Mouse (Mus musculus) lung, adult 2 months (tissue): Measurements from ENCODE around the gene Ophn1.

ENCODE experiments used
- CTCF ChIP-seq: fragments of 200-500 bp; IDR thresholded peaks from 2 replicates; pipeline ENCODE4 v1.5.1; 2011; ENCODE audit warnings: mild to moderate bottlenecking, low read length, control low read depth; ENCODE audit not compliant: insufficient read depth
- POLR2A ChIP-seq: fragments of 200-500 bp; IDR thresholded peaks from 2 replicates; pipeline ENCODE4 v1.6.1; 2011; ENCODE audit warnings: low read depth, mild to moderate bottlenecking, control low read depth, low read length, borderline replicate concordance; ENCODE audit errors: extremely low read depth

GRCm38 (mm10) chrX:98869735-98870134, 21.1 kb downstream of the Ophn1 start:
- TF ChIP-seq CTCF (no peak), POLR2A (no peak)
